Mouse (Mus musculus) cerebellum, postnatal 10 days (tissue): ENCODE data around the gene Nmnat3.

ENCODE experiments used
- DNase-seq, 2 experiments: peaks; one replicate each; pipeline ENCODE4 v3.0.0; 2021; ENCODE audit warnings: mixed read lengths in 2 of 2

Gene Nmnat3

GRCm38 (mm10) chr9:98424291-98424690 is 137.1 kb downstream of the Nmnat3 start:
- DNase-seq: no peak

- peak; percentile 12 to 32 for DNase-seq
These were observed 137.5 kb downstream of the Nmnat3 start for GRCm38 (mm10) chr9:98424725-98425210.

- DNase-seq: no peak
These were observed 138.2 kb downstream of the Nmnat3 start for GRCm38 (mm10) chr9:98425351-98425880.

- DNase-seq: no peak
These were observed 140.8 kb downstream of the Nmnat3 start for GRCm38 (mm10) chr9:98427906-98428517.

- no peak for DNase-seq
These were observed 141.5 kb downstream of the Nmnat3 start for GRCm38 (mm10) chr9:98428783-98429182.

GRCm38 (mm10) chr9:98429806-98430205 is 142.6 kb downstream of the Nmnat3 start:
- DNase-seq: no peak

DNA sequence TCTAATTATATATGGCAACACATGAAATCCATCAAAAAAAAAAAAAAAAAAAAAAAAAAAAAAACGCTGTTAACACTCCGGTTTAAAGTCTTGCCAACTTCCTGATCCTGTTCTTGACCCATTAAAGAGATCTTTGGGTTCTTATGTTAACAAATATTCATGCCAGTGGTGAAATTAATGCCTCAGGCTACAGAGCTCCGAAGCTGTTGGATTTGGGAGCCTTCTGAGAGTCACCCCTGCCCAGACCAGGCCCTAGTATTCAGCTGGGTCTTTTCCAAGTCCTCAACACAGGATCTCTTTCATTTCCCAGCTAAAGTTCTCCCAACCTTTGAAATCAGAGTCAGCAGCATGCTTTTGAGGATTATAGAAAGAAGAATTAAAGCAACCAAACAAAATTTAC is 143.3 kb downstream of the Nmnat3 start:
- DNase-seq: no peak

DNA sequence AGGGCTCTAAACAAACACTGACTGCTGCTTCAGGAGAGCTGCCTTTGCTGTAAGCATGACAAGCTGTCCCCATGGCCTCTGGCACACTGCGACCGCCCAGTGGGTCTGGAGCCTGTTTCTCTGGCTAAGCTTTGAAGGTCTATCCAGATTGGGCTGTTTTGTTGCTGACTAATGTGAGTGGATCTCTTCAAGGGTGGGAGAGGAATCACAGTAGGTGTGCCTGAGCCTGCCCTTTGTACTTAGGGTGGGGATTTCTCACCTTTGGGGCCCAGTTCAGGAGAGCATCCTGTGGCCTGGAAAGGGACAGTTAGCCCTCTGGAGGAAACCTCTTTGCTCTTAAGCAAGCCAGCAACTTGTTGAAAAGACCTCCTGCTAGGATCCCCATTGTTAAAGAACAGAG is 145.8 kb downstream of the Nmnat3 start:
- DNase-seq: no peak

- DNase-seq: no peak
These were observed 146.8 kb downstream of the Nmnat3 start for GRCm38 (mm10) chr9:98433956-98434588.

GRCm38 (mm10) chr9:98437819-98438218 is 150.6 kb downstream of the Nmnat3 start:
- DNase-seq: no peak

- DNase-seq: no peak
These were observed 151.9 kb downstream of the Nmnat3 start for GRCm38 (mm10) chr9:98439091-98439490.

DNA sequence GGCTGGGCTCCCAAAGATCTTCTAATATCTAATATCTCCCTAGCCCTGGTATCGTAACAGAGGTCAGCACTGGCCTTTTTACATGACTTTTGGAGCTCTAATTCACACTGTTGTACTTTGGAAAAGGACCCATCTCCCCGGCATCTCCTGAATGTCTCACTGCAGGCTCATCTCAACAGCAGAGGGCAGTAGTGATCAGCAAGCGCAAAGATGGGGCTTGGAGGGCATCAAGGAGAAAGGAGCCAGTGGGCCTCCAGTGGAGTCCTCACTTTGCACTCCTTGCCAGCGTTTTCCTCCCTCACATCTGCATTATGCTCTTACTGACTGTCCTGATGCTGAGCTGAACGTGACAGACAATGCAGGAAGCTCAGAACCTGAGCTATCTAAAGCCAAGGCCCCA is 155.4 kb downstream of the Nmnat3 start:
- peak; percentile 74 to 79 for DNase-seq

- DNase-seq: peak in 1 of 2 experiments; percentile 10
These were observed 158.3 kb downstream of the Nmnat3 start for GRCm38 (mm10) chr9:98445359-98446149.

DNA sequence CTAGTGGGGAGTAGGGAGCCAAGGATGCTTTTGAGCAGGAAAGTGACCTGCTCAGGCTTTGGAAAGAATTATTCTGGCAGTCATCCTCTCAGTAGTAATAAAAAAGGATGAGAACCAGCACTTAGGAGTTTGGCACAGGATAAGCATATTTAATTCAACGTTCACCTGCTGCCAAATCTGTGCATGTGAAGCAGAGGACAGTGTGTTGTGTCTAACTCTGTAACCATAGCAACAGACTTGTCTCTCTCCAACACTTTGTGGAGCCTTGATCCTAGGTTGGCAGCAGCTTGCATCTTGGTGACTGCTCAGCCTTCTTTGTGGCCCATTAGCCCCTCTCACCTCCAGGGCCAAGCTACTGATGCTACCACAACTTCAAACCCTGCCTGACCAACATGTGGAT is 163.7 kb downstream of the Nmnat3 start:
- DNase-seq: peak in 1 of 2 experiments; percentile 32

- no peak for DNase-seq
These were observed 179.5 kb downstream of the Nmnat3 start for GRCm38 (mm10) chr9:98466709-98467108.
